Mouse (Mus musculus) hindbrain, postnatal 0 days (tissue): ENCODE measurements around the gene E2f1. TPM values are rescaled to one million over a fixed set of nuclear protein-coding genes. Genes with fewer than 3 reads are reported as not detected.

ENCODE experiments used
- ATAC-seq: fragments of 200-750 bp; cut with Nextera tagmentation; 2 replicates; pipeline ENCODE4 v1.8.0; 2017; ENCODE audit warnings: mild to moderate bottlenecking, moderate TSS enrichment, moderate library complexity
- DNase-seq: peaks from one replicate; pipeline ENCODE4 v3.0.0-alpha.2; 2015; ENCODE audit warnings: low spot score
- H3K27ac ChIP-seq: fragments of 300-500 bp; sonication (generic); 2 replicates; pipeline ENCODE4 v1.5.1; 2014; ENCODE audit warnings: mild to moderate bottlenecking
- H3K27me3 ChIP-seq: fragments of 300-500 bp; sonication (generic); 2 replicates; pipeline ENCODE4 v1.6.1; 2014; ENCODE audit warnings: low read length, mixed read lengths; ENCODE audit not compliant: insufficient read depth
- H3K36me3 ChIP-seq: fragments of 300-500 bp; sonication (generic); 2 replicates; pipeline ENCODE4 v1.6.1; 2014; ENCODE audit warnings: low read length, mixed read lengths; ENCODE audit not compliant: insufficient read depth
- H3K4me1 ChIP-seq: fragments of 300-500 bp; sonication (generic); 2 replicates; pipeline ENCODE4 v1.6.1; 2014; ENCODE audit warnings: antibody characterized with exemption, low read length, mixed read lengths; ENCODE audit not compliant: insufficient read depth
- H3K4me2 ChIP-seq: fragments of 300-500 bp; sonication (generic); 2 replicates; pipeline ENCODE4 v1.6.1; 2014; ENCODE audit warnings: low read depth, mild to moderate bottlenecking, low read length, moderate library complexity, mixed read lengths
- H3K4me3 ChIP-seq: fragments of 300-500 bp; sonication (generic); 2 replicates; pipeline ENCODE4 v1.5.1; 2014; ENCODE audit warnings: low read length
- H3K9ac ChIP-seq: fragments of 300-500 bp; sonication (generic); replicated peaks from 2 replicates; pipeline ENCODE4 v1.6.1; 2014; ENCODE audit warnings: mild to moderate bottlenecking, low read length, moderate library complexity, mixed read lengths
- H3K9me3 ChIP-seq: fragments of 300-500 bp; sonication (generic); 2 replicates; pipeline ENCODE4 v1.6.1; 2016; ENCODE audit warnings: low read length, mixed read lengths
- CTCF ChIP-seq: IDR thresholded peaks from 2 replicates; pipeline ENCODE4 v1.5.1; 2016; ENCODE audit warnings: antibody characterized with exemption, control low read depth, low read depth
- WGBS: fragments of 180-500 bp; shearing (Covaris S2); extraction: QIAGEN DNeasy Blood & Tissue Kit; methylation state at CpG from one replicate; pipeline ENCODE4 v1.1.7; 2014; 5-methylcytosine and 5-hydroxymethylcytosine counted together
- polyA plus RNA-seq: library from polyadenylated mRNA; unstranded; fragments of >200 nt; fragmentation: Nextera tagmentation; extraction: Ambion mirVana; gene quantifications from 2 replicates; pipeline ENCODE4 v1.2.1, GENCODE M21; 2015
- total RNA-seq: library from RNA; depleted of rRNA; stranded (reverse); fragments of >200 nt; gene quantifications from 2 replicates; pipeline ENCODE4 v1.2.3, GENCODE M21; 2014

E2f1 gene
- total and polyA plus RNA-seq, 2 experiments from 2014 or later, result 6.7 to 8.4 TPM

GRCm38 (mm10) chr2:154555235-154555634 lies 14.5 kb downstream of the E2f1 start:
- ATAC-seq (no peak), DNase-seq (no peak)
- Histone ChIP-seq H3K27ac (no peak overlapping the region), H3K27me3 (no peaks in the 10 kb centered on the region), H3K36me3 (no peaks in the 10 kb centered on the region), H3K4me2 (no peak overlapping the region), H3K4me3 (no peak overlapping the region), H3K9me3 (no peaks in the 10 kb centered on the region), H3K4me1 (peaks cover 35% of the 10 kb centered on the region), H3K9ac (no peak overlapping the region)
- no peak for TF ChIP-seq CTCF
- 41% methylated on average over 6 of the region's 6 CpGs for WGBS

- no peaks in the 10 kb centered on the region for H3K9me3 ChIP-seq
- peak overlapping the region; percentile 67 for H3K27ac ChIP-seq
- H3K36me3 ChIP-seq, result no peaks in the 10 kb centered on the region
- H3K4me2 ChIP-seq, result peak overlapping the region; percentile 33; the same call in 1 of the 2 replicates
- TF ChIP-seq CTCF, result peak; percentile 80
- H3K4me1 ChIP-seq, result peaks cover 26% of the 10 kb centered on the region
- ATAC-seq (peak; percentile 86), DNase-seq (peak; percentile 91)
- no peaks in the 10 kb centered on the region for H3K27me3 ChIP-seq
- no peak overlapping the region for H3K9ac ChIP-seq
- H3K4me3 ChIP-seq, result 0 out of 2 replicates have a peak overlapping the region, but pooled peaks have one; percentile 1
- WGBS, result 19% methylated on average over 27 of the region's 27 CpGs
These were observed 17.2 kb downstream of the E2f1 start for GRCm38 (mm10) chr2:154552424-154552907.

- Histone ChIP-seq H3K4me3 (no peak overlapping the region), H3K4me1 (peaks cover 21% of the 10 kb centered on the region), H3K9ac (no peak overlapping the region), H3K36me3 (no peaks in the 10 kb centered on the region), H3K4me2 (peak overlapping the region; percentile 33; the same call in 1 of the 2 replicates), H3K27me3 (no peaks in the 10 kb centered on the region), H3K27ac (peak overlapping the region; percentile 67), H3K9me3 (no peaks in the 10 kb centered on the region)
- TF ChIP-seq CTCF, result no peak
- ATAC-seq, result no peak
- no peak for DNase-seq
- 48% methylated on average over 21 of the region's 21 CpGs for WGBS
These were observed 17.8 kb downstream of the E2f1 start for GRCm38 (mm10) chr2:154551927-154552326.

GRCm38 (mm10) chr2:154551476-154551875 lies 18.2 kb downstream of the E2f1 start, which contains the start of gene Actl10:
Actl10 (plus strand) TSS chr2:154551776.
- no peak for DNase-seq
- Histone ChIP-seq H3K4me2 (peak within 1 kb of the TSS; percentile 33; the same call in 1 of the 2 replicates), H3K27ac (peak within 1 kb of the TSS; percentile 67), H3K27me3 (no peaks in the 10 kb centered on the region), H3K4me3 (0 out of 2 replicates have a peak within 1 kb of the TSS, but pooled peaks have one; percentile 1), H3K9me3 (no peaks in the 10 kb centered on the region), H3K36me3 (no peaks in the 10 kb centered on the region), H3K4me1 (peaks cover 19% of the 10 kb centered on the region), H3K9ac (no peak within 1 kb of the TSS)
- WGBS, result 87% methylated on average over 4 of the region's 4 CpGs
- TF ChIP-seq CTCF, result no peak
- ATAC-seq, result no peak

GRCm38 (mm10) chr2:154550937-154551336 lies 18.8 kb downstream of the E2f1 start:
- no peak overlapping the region for H3K27ac ChIP-seq
- H3K9me3 ChIP-seq, result no peaks in the 10 kb centered on the region
- H3K9ac ChIP-seq, result no peak overlapping the region
- ATAC-seq (no peak), DNase-seq (peak; percentile 51)
- peaks cover 19% of the 10 kb centered on the region for H3K4me1 ChIP-seq
- H3K27me3 ChIP-seq, result no peaks in the 10 kb centered on the region
- no peak overlapping the region for H3K4me3 ChIP-seq
- no peak for TF ChIP-seq CTCF
- WGBS, result 68% methylated on average over 2 of the region's 2 CpGs
- H3K36me3 ChIP-seq, result no peaks in the 10 kb centered on the region
- no peak overlapping the region for H3K4me2 ChIP-seq

- Histone ChIP-seq H3K27me3 (no peaks in the 10 kb centered on the region), H3K9ac (peak overlapping the region; percentile 50), H3K4me3 (peak overlapping the region; percentile 36), H3K27ac (no peak overlapping the region), H3K36me3 (no peaks in the 10 kb centered on the region), H3K4me1 (peaks cover 14% of the 10 kb centered on the region), H3K4me2 (peak overlapping the region; percentile 68), H3K9me3 (no peaks in the 10 kb centered on the region)
- DNase-seq, result no peak
- WGBS, result 10% methylated on average over 20 of the region's 20 CpGs
- no peak for ATAC-seq
- TF ChIP-seq CTCF, result peak; percentile 41
These were observed 19.9 kb downstream of the E2f1 start for GRCm38 (mm10) chr2:154549886-154550189.

GRCm38 (mm10) chr2:154549127-154549885 lies 20.4 kb downstream of the E2f1 start:
- peak overlapping the region; percentile 45; the same call in 1 of the 2 replicates for H3K27ac ChIP-seq

More at GRCm38 (mm10) chr2:154549127-154549885, 20.4 kb downstream of the E2f1 start:
- DNase-seq (peak; percentile 85), ATAC-seq (peak; percentile 60)
- WGBS, result 4% methylated on average over 41 of the region's 48 CpGs
- Histone ChIP-seq H3K4me1 (peaks cover 13% of the 10 kb centered on the region), H3K4me2 (peak overlapping the region; percentile 68), H3K36me3 (no peaks in the 10 kb centered on the region), H3K27me3 (no peaks in the 10 kb centered on the region), H3K9ac (peak overlapping the region; percentile 50), H3K4me3 (peak overlapping the region; percentile 36), H3K9me3 (no peaks in the 10 kb centered on the region)
- TF ChIP-seq CTCF, result no peak
